14 mouse cellular contexts compared by ENCODE assay signal in the genomic region with DNA sequence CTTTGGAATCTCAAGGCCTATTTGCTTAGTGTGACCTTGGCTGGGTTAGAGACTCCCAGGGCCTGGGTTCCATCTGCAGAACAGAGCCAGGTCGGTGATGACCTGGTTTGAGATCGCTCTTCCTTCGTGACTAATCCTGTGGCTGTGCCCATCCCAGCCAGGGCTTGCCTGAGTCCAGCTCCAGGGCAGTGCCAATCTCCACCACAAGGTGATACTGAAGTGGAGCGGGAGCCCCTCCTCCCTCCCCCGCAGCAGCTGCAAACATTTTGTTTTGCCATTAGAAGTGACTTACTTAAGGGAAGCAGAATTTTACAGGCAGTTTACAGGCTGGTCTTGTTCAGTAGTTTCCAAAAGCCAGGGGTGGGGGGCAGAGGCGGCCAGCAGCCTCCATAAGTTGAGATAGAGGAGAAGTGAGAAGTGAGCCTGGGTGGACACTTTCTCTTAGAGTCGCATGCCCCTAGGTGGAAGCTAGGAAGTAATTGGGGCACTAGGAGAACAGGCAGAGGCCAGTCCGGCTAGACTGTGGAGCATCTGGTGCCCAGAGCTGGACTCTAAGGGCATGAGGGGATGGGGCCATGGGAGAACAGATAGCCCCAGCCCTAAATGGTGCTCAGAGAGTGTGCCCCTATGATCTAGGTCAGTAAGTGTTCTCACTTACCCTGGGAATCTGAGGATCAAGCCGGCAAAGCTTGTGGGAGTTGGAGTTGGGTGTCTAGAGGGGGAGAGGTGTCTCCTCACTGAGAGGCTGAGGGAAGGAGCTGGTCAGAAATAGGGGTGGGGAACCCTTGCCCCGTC. TPM values are rescaled to one million over a fixed set of nuclear protein-coding genes. Genes with fewer than 3 reads are reported as not detected.
DNase-seq lines count a peak whose midpoint lies in the region; ATAC-seq and TF ChIP-seq lines count a peak whose summit lies in the region.
"Had no signal": no experiment of that assay in that cellular context is flagged by ENCODE, and none has a peak within 500 bp of the region (broad histone marks: within the 10 kb centered on the region; RNA-seq: fewer than 3 reads in every experiment).

No protein-coding gene starts in this region.

- H3K4me3 ChIP-seq in hindbrain, embryonic 10.5 days = no peak overlapping the region
- no peak overlapping the region for H3K4me3 ChIP-seq in hindbrain, embryonic 13.5 days
- H3K4me3 ChIP-seq in midbrain, postnatal 0 days (ENCODE audit: low read depth, low read length) = no peak overlapping the region
- no peak overlapping the region for H3K4me3 ChIP-seq in midbrain, embryonic 16.5 days (ENCODE audit: low read depth, low read length)
- H3K4me3 ChIP-seq in embryonic facial prominence, embryonic 13.5 days = peak overlapping the region; percentile 35; the same call in 1 of the 2 replicates
- peak overlapping the region; percentile 41 for H3K4me3 ChIP-seq in stomach, embryonic 16.5 days (replicated peaks; ENCODE audit: low read length)
- H3K4me3 ChIP-seq: liver, embryonic 15.5 days; neural tube, embryonic 13.5 days had no signal

- peaks cover 90% of the 10 kb centered on the region for H3K27me3 ChIP-seq in hindbrain, embryonic 10.5 days (ENCODE audit: insufficient read depth, poor library complexity, severe bottlenecking)
- peaks cover 91% of the 10 kb centered on the region for H3K27me3 ChIP-seq in hindbrain, embryonic 13.5 days
- peaks cover 50% of the 10 kb centered on the region for H3K27me3 ChIP-seq in midbrain, postnatal 0 days (ENCODE audit: insufficient read depth, low read length)
- H3K27me3 ChIP-seq in midbrain, embryonic 16.5 days (ENCODE audit: control insufficient read depth, insufficient read depth, low read depth, low read length) = peaks cover 47% of the 10 kb centered on the region
- H3K27me3 ChIP-seq in embryonic facial prominence, embryonic 13.5 days = peaks cover 83% of the 10 kb centered on the region
- H3K27me3 ChIP-seq in stomach, embryonic 16.5 days (ENCODE audit: control insufficient read depth, insufficient read depth, low read length) = peaks cover 6% of the 10 kb centered on the region; the same call in 1 of the 2 replicates

- no peak overlapping the region for H3K4me2 ChIP-seq in hindbrain, embryonic 13.5 days
- no peak overlapping the region for H3K4me2 ChIP-seq in midbrain, postnatal 0 days (ENCODE audit: low read depth, low read length, poor library complexity, severe bottlenecking)
- H3K4me2 ChIP-seq in midbrain, embryonic 16.5 days (ENCODE audit: low read length) = no peak overlapping the region
- H3K4me2 ChIP-seq in embryonic facial prominence, embryonic 13.5 days = peak overlapping the region; percentile 56
- peak overlapping the region; percentile 72 for H3K4me2 ChIP-seq in stomach, embryonic 16.5 days (ENCODE audit: low read depth, low read length)
- H3K4me2 ChIP-seq: liver, embryonic 15.5 days; neural tube, embryonic 13.5 days had no signal

- H3K4me1 ChIP-seq in hindbrain, embryonic 10.5 days (replicated peaks) = peaks cover 30% of the 10 kb centered on the region
- H3K4me1 ChIP-seq in hindbrain, embryonic 13.5 days (replicated peaks) = peaks cover 17% of the 10 kb centered on the region; the same call in 1 of the 2 replicates
- H3K4me1 ChIP-seq in midbrain, postnatal 0 days (ENCODE audit: insufficient read depth, low read length) = no peaks in the 10 kb centered on the region
- no peaks in the 10 kb centered on the region for H3K4me1 ChIP-seq in midbrain, embryonic 16.5 days (ENCODE audit: control insufficient read depth, insufficient read depth, low read length)
- H3K4me1 ChIP-seq in embryonic facial prominence, embryonic 13.5 days = peaks cover 21% of the 10 kb centered on the region
- peaks cover 17% of the 10 kb centered on the region for H3K4me1 ChIP-seq in stomach, embryonic 16.5 days (ENCODE audit: control insufficient read depth, insufficient read depth, low read length)

- H3K27ac ChIP-seq in hindbrain, embryonic 10.5 days = no peak overlapping the region
- no peak overlapping the region for H3K27ac ChIP-seq in hindbrain, embryonic 13.5 days
- no peak overlapping the region for H3K27ac ChIP-seq in midbrain, postnatal 0 days (ENCODE audit: low read depth, low read length)
- no peak overlapping the region for H3K27ac ChIP-seq in midbrain, embryonic 16.5 days (ENCODE audit: low read length)
- H3K27ac ChIP-seq in embryonic facial prominence, embryonic 13.5 days = peak overlapping the region; percentile 44; the same call in 1 of the 2 replicates
- H3K27ac ChIP-seq in stomach, embryonic 16.5 days (ENCODE audit: low read length) = peak overlapping the region; percentile 80
- H3K27ac ChIP-seq: liver, embryonic 15.5 days; neural tube, embryonic 13.5 days had no signal

- WGBS in hindbrain, embryonic 10.5 days = 6% methylated on average over 10 of the region's 10 CpGs
- WGBS in hindbrain, embryonic 13.5 days = 8% methylated on average over 10 of the region's 10 CpGs
- 19% methylated on average over 9 of the region's 10 CpGs for WGBS in midbrain, postnatal 0 days
- WGBS in midbrain, embryonic 16.5 days = 20% methylated on average over 10 of the region's 10 CpGs
- 9% methylated on average over 10 of the region's 10 CpGs for WGBS in embryonic facial prominence, embryonic 13.5 days
- 21% methylated on average over 10 of the region's 10 CpGs for WGBS in stomach, embryonic 16.5 days

- DNase-seq in hindbrain, embryonic 10.5 days (ENCODE audit: low spot score) = peak; percentile 30
- no peak for DNase-seq in midbrain, postnatal 0 days (ENCODE audit: low spot score)
- DNase-seq in left cerebral cortex, adult 18-20 months (ENCODE audit: low spot score in 2 of 2) = no peak
- DNase-seq: cerebellum, adult 8-10 months; right cerebral cortex, postnatal 4 days had no signal

- no peak for ATAC-seq in hindbrain, embryonic 13.5 days (ENCODE audit: low FRiP score)
- ATAC-seq in midbrain, postnatal 0 days (ENCODE audit: low FRiP score) = 0 out of 2 replicates have a peak, but pooled peaks have one; percentile 29
- ATAC-seq in midbrain, embryonic 16.5 days = no peak
- no peak for ATAC-seq in embryonic facial prominence, embryonic 13.5 days (ENCODE audit: insufficient number of reproducible peaks, insufficient read depth, low FRiP score, low TSS enrichment, low read depth)
- ATAC-seq in stomach, embryonic 16.5 days (ENCODE audit: insufficient read depth, low FRiP score) = no peak
- ATAC-seq in CD4-positive, CD25-positive, alpha-beta regulatory T cell, adult 4 months = no peak

- TF ChIP-seq CTCF in midbrain, postnatal 0 days (IDR thresholded peaks at IDR 0.05) = peak; percentile 20; the same call in 1 of the 2 replicates

- H3K9me3 ChIP-seq in hindbrain, embryonic 10.5 days = no peaks in the 10 kb centered on the region
- H3K9me3 ChIP-seq in hindbrain, embryonic 13.5 days = no peaks in the 10 kb centered on the region
- H3K9me3 ChIP-seq in midbrain, postnatal 0 days (ENCODE audit: low read length) = no peaks in the 10 kb centered on the region
- H3K9me3 ChIP-seq in midbrain, embryonic 16.5 days (replicated peaks; ENCODE audit: control insufficient read depth, low read length, poor library complexity, severe bottlenecking) = no peaks in the 10 kb centered on the region
- no peaks in the 10 kb centered on the region for H3K9me3 ChIP-seq in embryonic facial prominence, embryonic 13.5 days
- H3K9me3 ChIP-seq in stomach, embryonic 16.5 days (replicated peaks; ENCODE audit: control insufficient read depth, low read length) = no peaks in the 10 kb centered on the region
- H3K9me3 ChIP-seq: liver, embryonic 15.5 days; neural tube, embryonic 13.5 days had no signal

- H3K9ac ChIP-seq in hindbrain, embryonic 13.5 days = no peak overlapping the region
- H3K9ac ChIP-seq in midbrain, postnatal 0 days (replicated peaks; ENCODE audit: low read length, poor library complexity, severe bottlenecking) = no peak overlapping the region
- H3K9ac ChIP-seq in midbrain, embryonic 16.5 days (ENCODE audit: low read depth, low read length) = no peak overlapping the region
- H3K9ac ChIP-seq in embryonic facial prominence, embryonic 13.5 days = peak overlapping the region; percentile 70
- H3K9ac ChIP-seq in stomach, embryonic 16.5 days (ENCODE audit: low read length) = peak overlapping the region; percentile 72
- H3K9ac ChIP-seq: liver, embryonic 15.5 days; neural tube, embryonic 13.5 days had no signal

- H3K36me3 ChIP-seq in hindbrain, embryonic 10.5 days = no peaks in the 10 kb centered on the region
- no peaks in the 10 kb centered on the region for H3K36me3 ChIP-seq in hindbrain, embryonic 13.5 days
- H3K36me3 ChIP-seq in midbrain, postnatal 0 days (ENCODE audit: insufficient read depth, low read length) = no peaks in the 10 kb centered on the region
- no peaks in the 10 kb centered on the region for H3K36me3 ChIP-seq in midbrain, embryonic 16.5 days (ENCODE audit: control insufficient read depth, insufficient read depth, low read length)
- no peaks in the 10 kb centered on the region for H3K36me3 ChIP-seq in embryonic facial prominence, embryonic 13.5 days
- peaks cover 8% of the 10 kb centered on the region; the same call in 1 of the 2 replicates for H3K36me3 ChIP-seq in stomach, embryonic 16.5 days (ENCODE audit: control insufficient read depth, insufficient read depth, low read length)
- H3K36me3 ChIP-seq: liver, embryonic 15.5 days; neural tube, embryonic 13.5 days had no signal

RNA-seq across cellular contexts. Expression of a gene that starts 11.6 kb away (rescaled TPM):
- 0.47 and 0.80 TPM in 2 replicates for polyA plus RNA-seq in hindbrain, embryonic 10.5 days (2016; fragmentation: Nextera tagmentation; extraction: Ambion mirVana)
- polyA plus RNA-seq in hindbrain, embryonic 13.5 days (2015; fragmentation: Nextera tagmentation; extraction: Ambion mirVana) = 0.22 and 1.3 TPM in 2 replicates
- 1.9 and 3.3 TPM in 2 replicates for total RNA-seq in midbrain, postnatal 0 days (2014; rRNA removed)
- 2.2 and 2.7 TPM in 2 replicates for polyA plus RNA-seq in midbrain, postnatal 0 days (2015; fragmentation: Nextera tagmentation; extraction: Ambion mirVana)
- 1.0 and 1.4 TPM in 2 replicates for polyA plus RNA-seq in midbrain, embryonic 16.5 days (2015; fragmentation: Nextera tagmentation; extraction: Ambion mirVana)
- polyA plus RNA-seq in embryonic facial prominence, embryonic 13.5 days (2015; fragmentation: Nextera tagmentation; extraction: Ambion mirVana) = 27.7 and 62.7 TPM in 2 replicates
- polyA plus RNA-seq in stomach, embryonic 16.5 days (2015; fragmentation: Nextera tagmentation; extraction: Ambion mirVana) = 106 and 110 TPM in 2 replicates
- not detected for total RNA-seq in left cerebral cortex, adult 18-20 months (2021)
- polyA plus RNA-seq in CD4-positive, CD25-positive, alpha-beta regulatory T cell, adult 4 months (2017; shearing (Covaris generic)) = not detected
- total RNA-seq: megakaryocyte, adult 5-6 weeks had no signal
- polyA plus RNA-seq: neural tube, embryonic 13.5 days had no signal

RNA-seq across cellular contexts. Expression of a gene that starts 40.0 kb away (rescaled TPM):
- not detected in 2 replicates for polyA plus RNA-seq in hindbrain, embryonic 10.5 days (2016; fragmentation: Nextera tagmentation; extraction: Ambion mirVana)
- not detected in 2 replicates for polyA plus RNA-seq in hindbrain, embryonic 13.5 days (2015; fragmentation: Nextera tagmentation; extraction: Ambion mirVana)
- total RNA-seq in midbrain, postnatal 0 days (2014; rRNA removed) = not detected in 2 replicates
- polyA plus RNA-seq in midbrain, postnatal 0 days (2015; fragmentation: Nextera tagmentation; extraction: Ambion mirVana) = 0.29 and 0.30 TPM in 2 replicates
- 0.19 TPM in 1 of 2 replicates, not detected in the other for polyA plus RNA-seq in midbrain, embryonic 16.5 days (2015; fragmentation: Nextera tagmentation; extraction: Ambion mirVana)
- polyA plus RNA-seq in embryonic facial prominence, embryonic 13.5 days (2015; fragmentation: Nextera tagmentation; extraction: Ambion mirVana) = not detected in 2 replicates
- polyA plus RNA-seq in stomach, embryonic 16.5 days (2015; fragmentation: Nextera tagmentation; extraction: Ambion mirVana) = 0.10 TPM in 1 of 2 replicates, not detected in the other
- total RNA-seq in left cerebral cortex, adult 18-20 months (2021) = under 1 TPM in 1 of 2 experiments, not detected in 1; 0.37 TPM
- polyA plus RNA-seq in CD4-positive, CD25-positive, alpha-beta regulatory T cell, adult 4 months (2017; shearing (Covaris generic)) = under 1 TPM in 1 of 2 experiments, not detected in 1; 0.58 TPM
- total RNA-seq: megakaryocyte, adult 5-6 weeks had no signal
- polyA plus RNA-seq: heart, embryonic 14.5 days; liver, embryonic 15.5 days; neural tube, embryonic 13.5 days had no signal

Comparison
In these comparisons a context has a peak if more than half of its experiments do, and no peak if none do; other contexts are left out.
1. H3K27ac ChIP-seq: peak in embryonic facial prominence, embryonic 13.5 days (single experiment) and stomach, embryonic 16.5 days (single experiment); none in hindbrain, embryonic 10.5 days (single experiment), hindbrain, embryonic 13.5 days (single experiment), midbrain, postnatal 0 days (single experiment) and midbrain, embryonic 16.5 days (single experiment).
2. H3K4me3 ChIP-seq: peak in embryonic facial prominence, embryonic 13.5 days (single experiment) and stomach, embryonic 16.5 days (single experiment); none in hindbrain, embryonic 10.5 days (single experiment), hindbrain, embryonic 13.5 days (single experiment), midbrain, postnatal 0 days (single experiment) and midbrain, embryonic 16.5 days (single experiment).
3. H3K4me2 ChIP-seq: peak in embryonic facial prominence, embryonic 13.5 days (single experiment) and stomach, embryonic 16.5 days (single experiment); none in hindbrain, embryonic 13.5 days (single experiment), midbrain, postnatal 0 days (single experiment) and midbrain, embryonic 16.5 days (single experiment).
4. H3K9ac ChIP-seq: peak in embryonic facial prominence, embryonic 13.5 days (single experiment) and stomach, embryonic 16.5 days (single experiment); none in hindbrain, embryonic 13.5 days (single experiment), midbrain, postnatal 0 days (single experiment) and midbrain, embryonic 16.5 days (single experiment).